Mouse (Mus musculus) myocyte (in vitro differentiated cells): ENCODE results near the gene Ndufb10. TPM values are rescaled to one million over a fixed set of nuclear protein-coding genes. Genes with fewer than 3 reads are reported as not detected.

Experiments
- H3K27me3 ChIP-seq: one replicate; pipeline ENCODE4 v1.6.1; 2011; ENCODE audit not compliant: control insufficient read depth, insufficient read depth, insufficient read length
- H3K36me3 ChIP-seq: one replicate; pipeline ENCODE4 v1.6.1; 2011; ENCODE audit not compliant: control insufficient read depth, insufficient read depth
- H3K4me2 ChIP-seq: one replicate; pipeline ENCODE4 v1.6.1; 2011; ENCODE audit warnings: low read depth, control low read depth
- H3K4me3 ChIP-seq: one replicate; pipeline ENCODE4 v1.5.1; 2011; ENCODE audit warnings: mild to moderate bottlenecking, control low read depth, moderate library complexity
- H3K79me2 ChIP-seq: one replicate; pipeline ENCODE4 v1.6.1; 2011; ENCODE audit not compliant: control insufficient read depth, insufficient read depth
- H3ac ChIP-seq: one replicate; pipeline ENCODE4 v1.6.1; 2011; ENCODE audit not compliant: control insufficient read depth, insufficient read length
- CEBPB ChIP-seq: IDR thresholded peaks from 2 replicates; pipeline ENCODE4 v1.6.1; 2011; ENCODE audit warnings: mild to moderate bottlenecking, moderate library complexity; ENCODE audit not compliant: poor library complexity, insufficient read depth, severe bottlenecking
- E2F4 ChIP-seq: IDR thresholded peaks from one replicate; pipeline ENCODE4 v1.6.1; 2011; ENCODE audit warnings: mild to moderate bottlenecking, control low read depth, moderate library complexity; ENCODE audit not compliant: insufficient read depth
- MAX ChIP-seq: IDR thresholded peaks from one replicate; pipeline ENCODE4 v1.6.1; 2011; ENCODE audit warnings: low read depth, mild to moderate bottlenecking, control low read depth
- MYOD1 ChIP-seq, 3 experiments: IDR thresholded peaks; one replicate each; pipeline ENCODE4 v1.6.1; 2011; ENCODE audit warnings: control low read depth in 2 of 3, low read depth in 2 of 3, mild to moderate bottlenecking in 2 of 3, moderate library complexity in 1 of 3; ENCODE audit not compliant: insufficient read length in 2 of 3, control insufficient read depth in 1 of 3
- MYOG ChIP-seq, 3 experiments: IDR thresholded peaks; one replicate each; pipeline ENCODE4 v1.6.1; 2011; ENCODE audit warnings: control low read depth in 2 of 3, low read depth in 2 of 3, mild to moderate bottlenecking in 2 of 3; ENCODE audit not compliant: insufficient read length in 2 of 3, control insufficient read depth in 1 of 3, insufficient read depth in 1 of 3
- POLR2A ChIP-seq: IDR thresholded peaks from one replicate; pipeline ENCODE4 v1.6.1; 2011; ENCODE audit warnings: low read depth, mild to moderate bottlenecking, control low read depth, moderate library complexity; ENCODE audit not compliant: insufficient read length
- POLR2AphosphoS2 ChIP-seq: IDR thresholded peaks from one replicate; pipeline ENCODE4 v1.6.1; 2011; ENCODE audit warnings: low read depth, control low read depth; ENCODE audit not compliant: insufficient read length
- REST ChIP-seq: IDR thresholded peaks from one replicate; pipeline ENCODE4 v1.6.1; 2011; ENCODE audit warnings: mild to moderate bottlenecking, control low read depth, moderate library complexity; ENCODE audit not compliant: insufficient read depth, insufficient read length
- SRF ChIP-seq: IDR thresholded peaks from one replicate; pipeline ENCODE4 v1.6.1; 2011; ENCODE audit warnings: low read depth; ENCODE audit not compliant: control insufficient read depth, insufficient read length
- TCF12 ChIP-seq: IDR thresholded peaks from one replicate; pipeline ENCODE4 v1.6.1; 2011; ENCODE audit warnings: mild to moderate bottlenecking, control low read depth; ENCODE audit not compliant: poor library complexity, insufficient read depth, severe bottlenecking
- TCF3 ChIP-seq: IDR thresholded peaks from one replicate; pipeline ENCODE4 v1.6.1; 2011; ENCODE audit warnings: low read depth, control low read depth; ENCODE audit not compliant: insufficient read length
- USF1 ChIP-seq: IDR thresholded peaks from one replicate; pipeline ENCODE4 v1.6.1; 2011; ENCODE audit warnings: low read depth, mild to moderate bottlenecking, control low read depth, moderate library complexity
- polyA plus RNA-seq: library from polyadenylated mRNA; unstranded; fragments of >200 nt; fragmentation: generic; extraction: Trizol; gene quantifications from one replicate; pipeline ENCODE4 v1.2.1, GENCODE M21; 2012; ENCODE audit warnings: missing spikeins

The Ndufb10 gene
- polyA plus RNA-seq, 1 experiment = 547 TPM

- peak within 1 kb of the TSS; percentile 14 for H3K4me3 ChIP-seq
- no peaks in the 10 kb centered on the region for H3K27me3 ChIP-seq
- no peaks in the 10 kb centered on the region for H3K79me2 ChIP-seq
- TF ChIP-seq POLR2A (no peak), SRF (no peak), E2F4 (no peak), MYOD1 (IDR thresholded peaks at IDR 0.05; ENCODE audit: control insufficient read depth in 1 of 3, insufficient read length in 2 of 3, low read depth in 2 of 3) (no peak), REST (no peak), USF1 (no peak), MYOG (IDR thresholded peaks at IDR 0.05; ENCODE audit: control insufficient read depth in 1 of 3, insufficient read depth in 1 of 3, insufficient read length in 2 of 3, low read depth in 2 of 3) (no peak), MAX (no peak), POLR2AphosphoS2 (no peak), TCF12 (no peak), CEBPB (no peak), TCF3 (no peak)
- H3K36me3 ChIP-seq = no peaks in the 10 kb centered on the region
- H3K4me2 ChIP-seq = peak within 1 kb of the TSS; percentile 64
- H3ac ChIP-seq = no peak within 1 kb of the TSS
These were observed 34.8 kb downstream of the Ndufb10 start, which contains the start of gene Syngr3 for GRCm38 (mm10) chr17:24689251-24690081. TSS of gene Syngr3 (minus strand) at chr17:24689955.

GRCm38 (mm10) chr17:24687599-24687998, 36.7 kb downstream of the Ndufb10 start:
- no peak overlapping the region for H3K4me3 ChIP-seq
- no peaks in the 10 kb centered on the region for H3K36me3 ChIP-seq
- H3K79me2 ChIP-seq = no peaks in the 10 kb centered on the region
- H3K27me3 ChIP-seq = no peaks in the 10 kb centered on the region
- TF ChIP-seq TCF3 (no peak), E2F4 (no peak), TCF12 (no peak), MYOG (IDR thresholded peaks at IDR 0.05; ENCODE audit: control insufficient read depth in 1 of 3, insufficient read depth in 1 of 3, insufficient read length in 2 of 3, low read depth in 2 of 3) (no peak), MYOD1 (IDR thresholded peaks at IDR 0.05; ENCODE audit: control insufficient read depth in 1 of 3, insufficient read length in 2 of 3, low read depth in 2 of 3) (no peak), CEBPB (no peak), POLR2AphosphoS2 (no peak), SRF (no peak), MAX (no peak), USF1 (no peak), REST (no peak), POLR2A (no peak)
- no peak overlapping the region for H3K4me2 ChIP-seq
- H3ac ChIP-seq = no peak overlapping the region

GRCm38 (mm10) chr17:24687146-24687595, 37.1 kb downstream of the Ndufb10 start:
- Histone ChIP-seq H3K79me2 (no peaks in the 10 kb centered on the region), H3ac (no peak overlapping the region), H3K27me3 (no peaks in the 10 kb centered on the region), H3K4me3 (no peak overlapping the region), H3K4me2 (no peak overlapping the region), H3K36me3 (no peaks in the 10 kb centered on the region)
- TF ChIP-seq CEBPB (no peak), MYOD1 (IDR thresholded peaks at IDR 0.05; ENCODE audit: control insufficient read depth in 1 of 3, insufficient read length in 2 of 3, low read depth in 2 of 3) (no peak)

- H3K36me3 ChIP-seq = peaks cover 5% of the 10 kb centered on the region
- H3K4me2 ChIP-seq = no peak overlapping the region
- no peak for TF ChIP-seq REST
- no peak for TF ChIP-seq POLR2AphosphoS2
- no peak for TF ChIP-seq POLR2A
- no peak for TF ChIP-seq CEBPB
- no peak for TF ChIP-seq E2F4
- no peak for TF ChIP-seq SRF
- no peak for TF ChIP-seq MYOG (IDR thresholded peaks at IDR 0.05; ENCODE audit: control insufficient read depth in 1 of 3, insufficient read depth in 1 of 3, insufficient read length in 2 of 3, low read depth in 2 of 3)
- no peak for TF ChIP-seq TCF12
- TF ChIP-seq USF1 = no peak
- TF ChIP-seq MYOD1 (IDR thresholded peaks at IDR 0.05; ENCODE audit: control insufficient read depth in 1 of 3, insufficient read length in 2 of 3, low read depth in 2 of 3) = no peak
- no peak for TF ChIP-seq TCF3
- TF ChIP-seq MAX = no peak
- H3K79me2 ChIP-seq = no peaks in the 10 kb centered on the region
- H3K4me3 ChIP-seq = no peak overlapping the region
- no peak overlapping the region for H3ac ChIP-seq
- no peaks in the 10 kb centered on the region for H3K27me3 ChIP-seq
These were observed 37.8 kb downstream of the Ndufb10 start for GRCm38 (mm10) chr17:24686514-24686913.
